Mouse (Mus musculus) left cerebral cortex, adult 2 months (tissue): ENCODE data around the gene Hs3st5. TPM values are rescaled to one million over a fixed set of nuclear protein-coding genes. Genes with fewer than 3 reads are reported as not detected.
A peak's percentile ranks its signal among the peaks of the same experiment; 100 is the strongest.

Source experiments
- DNase-seq, 2 experiments: peaks; one replicate each; pipeline ENCODE4 v3.0.0; 2021 to 2022; ENCODE audit warnings: low spot score in 2 of 2, mixed read lengths in 1 of 2; ENCODE audit errors: extremely low spot score in 1 of 2
- H3K27ac ChIP-seq: fragments of 200-600 bp; 2 replicates; pipeline ENCODE4 v1.8.1; 2022
- H3K4me3 ChIP-seq: fragments of 200-600 bp; 2 replicates; pipeline ENCODE4 v1.8.1; 2022
- CTCF ChIP-seq: fragments of 200-600 bp; IDR thresholded peaks from 2 replicates; pipeline ENCODE4 v1.8.1; 2022; ENCODE audit warnings: antibody characterized with exemption, mild to moderate bottlenecking, moderate library complexity
- intact Hi-C: fragments of 180-260 bp; cut with DNase I; formaldehyde crosslinking; loops from one replicate; pipeline ENCODE4 v1.15.1; 2025
- total RNA-seq, 2 experiments: library from RNA; stranded (reverse); gene quantifications; 2 replicates each; pipeline ENCODE4 v1.2.3; 2021

Hs3st5 gene
- total RNA-seq, 2 experiments from 2014 or later: 6.0 to 6.1 TPM

- H3K4me3 ChIP-seq: no peak overlapping the region
- no peak for DNase-seq
- TF ChIP-seq CTCF: no peak
- no peak overlapping the region for H3K27ac ChIP-seq
- intact Hi-C loops: no loop called here
Observed at GRCm38 (mm10) chr10:36818867-36819266, 312.3 kb downstream of the Hs3st5 start.

- intact Hi-C loops: no loop called here
- no peak overlapping the region for H3K4me3 ChIP-seq
- TF ChIP-seq CTCF: no peak
- no peak for DNase-seq
- H3K27ac ChIP-seq: no peak overlapping the region
Observed at GRCm38 (mm10) chr10:36829079-36829478, 322.5 kb downstream of the Hs3st5 start.

- no peak for DNase-seq
- Histone ChIP-seq H3K27ac (no peak overlapping the region), H3K4me3 (no peak overlapping the region)
- TF ChIP-seq CTCF: no peak
- intact Hi-C loops: no loop called here
Observed at GRCm38 (mm10) chr10:36832204-36832603, 325.6 kb downstream of the Hs3st5 start.

GRCm38 (mm10) chr10:36834224-36834623 lies 327.6 kb downstream of the Hs3st5 start:
- TF ChIP-seq CTCF: peak; percentile 80
- intact Hi-C loops: no loop called here
- Histone ChIP-seq H3K27ac (no peak overlapping the region), H3K4me3 (no peak overlapping the region)
- DNase-seq: peak; percentile 30 to 55

GRCm38 (mm10) chr10:36835836-36836516 lies 329.4 kb downstream of the Hs3st5 start:
- intact Hi-C loops: no loop called here
- DNase-seq: no peak
- no peak for TF ChIP-seq CTCF
- H3K4me3 ChIP-seq: no peak overlapping the region
- H3K27ac ChIP-seq: no peak overlapping the region

- Histone ChIP-seq H3K27ac (no peak overlapping the region), H3K4me3 (no peak overlapping the region)
- TF ChIP-seq CTCF: no peak
- intact Hi-C loops: no loop called here
- DNase-seq: no peak
Observed at GRCm38 (mm10) chr10:36850231-36850630, 343.6 kb downstream of the Hs3st5 start.

- TF ChIP-seq CTCF: no peak
- Histone ChIP-seq H3K27ac (no peak overlapping the region), H3K4me3 (no peak overlapping the region)
- no peak for DNase-seq
- intact Hi-C loops: no loop called here
Observed at GRCm38 (mm10) chr10:36862127-36862895, 355.7 kb downstream of the Hs3st5 start.
